Mouse (Mus musculus) myocyte (in vitro differentiated cells): Measurements from ENCODE around the gene Fkbp14. TPM values are rescaled to one million over a fixed set of nuclear protein-coding genes. Genes with fewer than 3 reads are reported as not detected.

Source experiments
- H3K27me3 ChIP-seq: one replicate; pipeline ENCODE4 v1.6.1; 2011; ENCODE audit not compliant: control insufficient read depth, insufficient read depth, insufficient read length
- H3K36me3 ChIP-seq: one replicate; pipeline ENCODE4 v1.6.1; 2011; ENCODE audit not compliant: control insufficient read depth, insufficient read depth
- H3K4me2 ChIP-seq: one replicate; pipeline ENCODE4 v1.6.1; 2011; ENCODE audit warnings: low read depth, control low read depth
- H3K4me3 ChIP-seq: one replicate; pipeline ENCODE4 v1.5.1; 2011; ENCODE audit warnings: mild to moderate bottlenecking, control low read depth, moderate library complexity
- H3K79me2 ChIP-seq: one replicate; pipeline ENCODE4 v1.6.1; 2011; ENCODE audit not compliant: control insufficient read depth, insufficient read depth
- H3ac ChIP-seq: one replicate; pipeline ENCODE4 v1.6.1; 2011; ENCODE audit not compliant: control insufficient read depth, insufficient read length
- CEBPB ChIP-seq: IDR thresholded peaks from 2 replicates; pipeline ENCODE4 v1.6.1; 2011; ENCODE audit warnings: mild to moderate bottlenecking, moderate library complexity; ENCODE audit not compliant: poor library complexity, insufficient read depth, severe bottlenecking
- E2F4 ChIP-seq: IDR thresholded peaks from one replicate; pipeline ENCODE4 v1.6.1; 2011; ENCODE audit warnings: mild to moderate bottlenecking, control low read depth, moderate library complexity; ENCODE audit not compliant: insufficient read depth
- MAX ChIP-seq: IDR thresholded peaks from one replicate; pipeline ENCODE4 v1.6.1; 2011; ENCODE audit warnings: low read depth, mild to moderate bottlenecking, control low read depth
- MYOD1 ChIP-seq, 3 experiments: IDR thresholded peaks; one replicate each; pipeline ENCODE4 v1.6.1; 2011; ENCODE audit warnings: control low read depth in 2 of 3, low read depth in 2 of 3, mild to moderate bottlenecking in 2 of 3, moderate library complexity in 1 of 3; ENCODE audit not compliant: insufficient read length in 2 of 3, control insufficient read depth in 1 of 3
- MYOG ChIP-seq, 3 experiments: IDR thresholded peaks; one replicate each; pipeline ENCODE4 v1.6.1; 2011; ENCODE audit warnings: control low read depth in 2 of 3, low read depth in 2 of 3, mild to moderate bottlenecking in 2 of 3; ENCODE audit not compliant: insufficient read length in 2 of 3, control insufficient read depth in 1 of 3, insufficient read depth in 1 of 3
- POLR2A ChIP-seq: IDR thresholded peaks from one replicate; pipeline ENCODE4 v1.6.1; 2011; ENCODE audit warnings: low read depth, mild to moderate bottlenecking, control low read depth, moderate library complexity; ENCODE audit not compliant: insufficient read length
- POLR2AphosphoS2 ChIP-seq: IDR thresholded peaks from one replicate; pipeline ENCODE4 v1.6.1; 2011; ENCODE audit warnings: low read depth, control low read depth; ENCODE audit not compliant: insufficient read length
- REST ChIP-seq: IDR thresholded peaks from one replicate; pipeline ENCODE4 v1.6.1; 2011; ENCODE audit warnings: mild to moderate bottlenecking, control low read depth, moderate library complexity; ENCODE audit not compliant: insufficient read depth, insufficient read length
- SRF ChIP-seq: IDR thresholded peaks from one replicate; pipeline ENCODE4 v1.6.1; 2011; ENCODE audit warnings: low read depth; ENCODE audit not compliant: control insufficient read depth, insufficient read length
- TCF12 ChIP-seq: IDR thresholded peaks from one replicate; pipeline ENCODE4 v1.6.1; 2011; ENCODE audit warnings: mild to moderate bottlenecking, control low read depth; ENCODE audit not compliant: poor library complexity, insufficient read depth, severe bottlenecking
- TCF3 ChIP-seq: IDR thresholded peaks from one replicate; pipeline ENCODE4 v1.6.1; 2011; ENCODE audit warnings: low read depth, control low read depth; ENCODE audit not compliant: insufficient read length
- USF1 ChIP-seq: IDR thresholded peaks from one replicate; pipeline ENCODE4 v1.6.1; 2011; ENCODE audit warnings: low read depth, mild to moderate bottlenecking, control low read depth, moderate library complexity
- polyA plus RNA-seq: library from polyadenylated mRNA; unstranded; fragments of >200 nt; fragmentation: generic; extraction: Trizol; gene quantifications from one replicate; pipeline ENCODE4 v1.2.1, GENCODE M21; 2012; ENCODE audit warnings: missing spikeins

The Fkbp14 gene
- polyA plus RNA-seq, 1 experiment, result 6.0 TPM

- TF ChIP-seq CEBPB (no peak), POLR2A (no peak), TCF12 (no peak), USF1 (no peak), MYOG (IDR thresholded peaks at IDR 0.05; ENCODE audit: control insufficient read depth in 1 of 3, insufficient read depth in 1 of 3, insufficient read length in 2 of 3, low read depth in 2 of 3) (no peak), E2F4 (no peak), REST (no peak), SRF (no peak), TCF3 (no peak), MYOD1 (IDR thresholded peaks at IDR 0.05; ENCODE audit: control insufficient read depth in 1 of 3, insufficient read length in 2 of 3, low read depth in 2 of 3) (no peak), MAX (no peak), POLR2AphosphoS2 (no peak)
- Histone ChIP-seq H3K4me2 (no peak overlapping the region), H3K27me3 (no peaks in the 10 kb centered on the region), H3K79me2 (peaks cover 10% of the 10 kb centered on the region), H3ac (no peak overlapping the region), H3K36me3 (no peaks in the 10 kb centered on the region), H3K4me3 (no peak overlapping the region)
Measured at GRCm38 (mm10) chr6:54562018-54562809, 34.9 kb downstream of the Fkbp14 start.

DNA sequence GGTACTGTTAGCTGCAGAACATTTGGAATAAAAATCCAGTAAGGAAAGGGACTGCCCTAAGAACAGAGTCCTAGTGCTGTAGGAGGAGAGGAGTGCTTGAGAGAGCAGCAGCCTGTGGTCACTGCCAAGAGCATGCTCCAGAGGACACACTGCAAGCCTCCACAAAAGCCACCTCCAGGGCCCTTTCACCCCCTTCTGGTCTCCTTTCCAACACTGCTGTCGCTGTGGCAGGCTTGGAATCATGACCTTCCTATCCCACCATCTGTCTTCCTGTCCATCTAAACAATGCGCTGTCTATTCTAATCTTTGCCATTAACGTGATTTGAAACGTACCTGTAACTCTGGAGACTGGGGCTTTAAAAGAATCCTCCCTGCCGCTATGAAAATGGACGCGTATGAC lies 38.6 kb downstream of the Fkbp14 start:
- Histone ChIP-seq H3ac (no peak overlapping the region), H3K4me3 (no peak overlapping the region), H3K4me2 (no peak overlapping the region), H3K36me3 (no peaks in the 10 kb centered on the region), H3K79me2 (peaks cover 10% of the 10 kb centered on the region), H3K27me3 (no peaks in the 10 kb centered on the region)
- TF ChIP-seq REST (no peak), POLR2AphosphoS2 (no peak), CEBPB (no peak), TCF12 (no peak), MYOD1 (IDR thresholded peaks at IDR 0.05; ENCODE audit: control insufficient read depth in 1 of 3, insufficient read length in 2 of 3, low read depth in 2 of 3) (no peak), POLR2A (no peak), E2F4 (no peak), MYOG (IDR thresholded peaks at IDR 0.05; ENCODE audit: control insufficient read depth in 1 of 3, insufficient read depth in 1 of 3, insufficient read length in 2 of 3, low read depth in 2 of 3) (no peak), USF1 (no peak), MAX (no peak), SRF (no peak), TCF3 (no peak)

- H3K4me2 ChIP-seq, result no peak overlapping the region
- H3ac ChIP-seq, result no peak overlapping the region
- no peak overlapping the region for H3K4me3 ChIP-seq
- H3K27me3 ChIP-seq, result no peaks in the 10 kb centered on the region
- TF ChIP-seq MAX (no peak), MYOG (IDR thresholded peaks at IDR 0.05; ENCODE audit: control insufficient read depth in 1 of 3, insufficient read depth in 1 of 3, insufficient read length in 2 of 3, low read depth in 2 of 3) (no peak), E2F4 (no peak), USF1 (no peak), CEBPB (no peak), SRF (no peak), MYOD1 (IDR thresholded peaks at IDR 0.05; ENCODE audit: control insufficient read depth in 1 of 3, insufficient read length in 2 of 3, low read depth in 2 of 3) (no peak), TCF3 (no peak), POLR2A (no peak), POLR2AphosphoS2 (no peak), REST (no peak)
- peaks cover 10% of the 10 kb centered on the region for H3K79me2 ChIP-seq
- H3K36me3 ChIP-seq, result no peaks in the 10 kb centered on the region
Measured at GRCm38 (mm10) chr6:54557671-54558070, 39.4 kb downstream of the Fkbp14 start.

DNA sequence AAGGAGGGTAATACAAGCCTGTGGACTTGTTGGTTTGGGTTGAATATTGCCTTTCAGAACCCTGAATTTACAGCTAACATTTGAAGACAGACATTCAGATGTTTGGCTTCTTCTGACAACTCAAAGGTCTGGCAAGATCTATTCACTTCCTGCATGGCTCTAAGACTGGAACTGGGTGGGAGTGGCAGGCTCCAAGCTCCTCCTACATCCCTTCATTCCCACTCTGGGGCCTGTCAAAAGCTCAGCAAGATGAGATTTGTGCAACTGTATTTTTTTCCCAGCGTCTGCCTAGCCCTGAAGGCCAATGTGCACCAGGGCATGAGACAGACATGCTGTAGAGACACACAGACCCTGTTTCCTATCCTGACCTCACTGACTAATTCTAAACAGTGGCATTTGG lies 41.3 kb downstream of the Fkbp14 start:
- no peak overlapping the region for H3ac ChIP-seq
- H3K4me2 ChIP-seq, result no peak overlapping the region
- H3K27me3 ChIP-seq, result no peaks in the 10 kb centered on the region
- TF ChIP-seq TCF12, result no peak
- TF ChIP-seq MAX, result no peak
- no peak for TF ChIP-seq POLR2AphosphoS2
- TF ChIP-seq MYOD1 (IDR thresholded peaks at IDR 0.05; ENCODE audit: control insufficient read depth in 1 of 3, insufficient read length in 2 of 3, low read depth in 2 of 3), result no peak
- no peak for TF ChIP-seq SRF
- no peak for TF ChIP-seq TCF3
- TF ChIP-seq E2F4, result no peak
- TF ChIP-seq CEBPB, result no peak
- TF ChIP-seq USF1, result no peak
- no peak for TF ChIP-seq POLR2A
- TF ChIP-seq REST, result no peak
- no peak for TF ChIP-seq MYOG (IDR thresholded peaks at IDR 0.05; ENCODE audit: control insufficient read depth in 1 of 3, insufficient read depth in 1 of 3, insufficient read length in 2 of 3, low read depth in 2 of 3)
- H3K4me3 ChIP-seq, result no peak overlapping the region
- no peaks in the 10 kb centered on the region for H3K36me3 ChIP-seq
- peaks cover 10% of the 10 kb centered on the region for H3K79me2 ChIP-seq
